Mouse (Mus musculus) liver, adult 10 weeks (tissue): Measurements from ENCODE around the gene Krt72. TPM values are rescaled to one million over a fixed set of nuclear protein-coding genes. Genes with fewer than 3 reads are reported as not detected.

Source experiments
- polyA plus RNA-seq: library from polyadenylated mRNA; stranded (reverse); fragments of 350-450 nt; fragmentation: Illumina TruSeq; extraction: RNeasy Lipid Tissue Mini Kit (QIAGEN cat#74804); gene quantifications from one replicate; pipeline ENCODE4 v1.2.3, GENCODE M21; 2014; ENCODE audit warnings: low read depth, low replicate concordance

Krt72 gene
- polyA plus RNA-seq: not detected

DNA sequence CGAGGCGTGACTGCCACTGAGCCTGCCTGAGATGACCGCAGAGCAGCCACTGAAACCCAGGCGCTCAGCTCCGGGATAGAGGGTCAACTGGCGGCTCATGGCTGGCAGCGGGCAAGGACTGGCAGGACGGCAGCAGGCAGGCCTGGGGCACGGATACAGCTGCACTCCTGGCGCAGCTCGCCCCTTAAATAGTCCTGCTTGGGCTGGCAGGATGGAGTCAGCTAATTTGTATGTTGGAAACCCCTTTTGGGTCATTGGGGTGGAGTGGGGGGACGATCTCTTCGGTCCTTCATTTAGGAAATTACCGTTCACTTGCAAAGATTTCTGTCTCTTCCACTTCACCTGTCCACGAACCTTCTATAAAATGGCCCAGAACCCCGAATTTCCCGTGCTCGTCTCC, at the start of gene Krt72:
Gene Krt72 (minus strand): TSS at position 101 of the 400 bp plus-strand sequence.

DNA sequence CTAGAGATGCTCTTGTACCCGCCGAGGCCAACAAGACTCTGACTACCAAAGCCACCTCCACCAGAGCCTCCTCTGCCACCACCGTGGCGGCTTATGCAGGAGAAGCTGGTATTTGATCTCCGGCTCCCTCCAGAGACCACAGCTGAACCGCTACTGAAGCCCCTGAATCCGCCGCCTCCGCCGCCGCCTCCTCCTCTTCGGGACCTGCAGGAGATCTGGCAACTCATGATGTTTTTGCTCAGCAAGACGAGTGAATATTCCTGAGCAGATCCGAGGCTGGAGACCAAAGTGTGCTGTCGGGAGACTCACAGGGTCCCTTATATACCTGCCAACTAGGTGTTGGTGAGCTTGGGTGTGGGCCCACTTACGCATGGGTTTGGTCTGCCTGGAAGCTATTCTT, 31.6 kb upstream of the Krt72 start, which contains the start of gene Krt2:
Gene Krt2 (minus strand): TSS at position 295 of the 400 bp plus-strand sequence.

DNA sequence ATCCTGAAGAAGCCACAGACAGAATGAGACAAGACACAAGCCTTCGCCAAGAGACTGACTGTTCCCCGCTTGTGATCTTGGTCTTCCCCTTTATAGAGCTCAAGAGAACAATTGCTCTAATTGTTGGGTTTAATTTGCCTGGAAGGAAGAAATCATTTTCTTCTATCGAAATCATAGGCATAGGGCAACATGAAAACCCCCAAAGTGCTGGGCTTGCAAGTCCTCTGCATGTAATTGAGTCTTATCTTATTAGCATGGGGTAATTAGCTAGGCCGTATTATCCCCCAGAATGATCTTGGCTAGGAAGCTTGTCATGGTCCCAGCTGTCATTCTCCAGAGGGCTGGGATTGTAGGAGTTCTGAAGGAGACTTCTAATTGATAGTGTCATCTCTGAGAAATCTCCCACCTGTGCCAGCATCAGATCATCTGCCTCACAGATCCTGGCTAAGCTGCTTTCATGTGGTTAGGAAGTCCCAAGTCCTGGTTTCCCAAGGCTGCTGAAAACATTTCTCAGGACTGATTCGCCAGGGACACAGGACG, 16.1 kb upstream of the Krt72 start, which contains the start of gene Krt73:
Gene Krt73 (minus strand): TSS at position 51 of the 540 bp plus-strand sequence.

DNA sequence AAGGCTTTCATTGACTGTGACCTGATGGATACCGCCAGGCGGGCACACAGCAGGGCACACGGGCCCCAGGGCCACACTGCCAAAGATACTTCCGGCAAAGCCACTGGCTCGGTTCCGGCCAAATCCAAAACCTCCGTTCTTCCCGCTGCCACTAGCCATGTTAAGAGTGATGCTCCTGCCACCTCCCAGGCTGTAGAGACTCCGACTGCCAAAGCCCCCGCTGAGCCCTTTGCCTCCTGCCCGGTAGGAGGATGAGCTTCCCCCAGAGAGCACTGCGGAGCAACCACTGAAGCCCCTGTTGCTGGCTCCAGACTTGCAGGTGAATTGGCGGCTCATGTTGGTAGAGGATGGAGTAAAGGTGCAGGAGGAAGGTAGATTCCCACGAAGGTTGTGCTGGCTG, 43.5 kb downstream of the Krt72 start, which contains the start of gene Krt71:
Gene Krt71 (minus strand): TSS at position 399 of the 400 bp plus-strand sequence.

Other genes starting within 250 kb of the Krt72 start
- not detected for gene Krt82, start 235.8 kb downstream of the Krt72 start, polyA plus RNA-seq
- gene Krt90, start 223.5 kb downstream of the Krt72 start, polyA plus RNA-seq: not detected
- gene Krt75, start 212.6 kb downstream of the Krt72 start, polyA plus RNA-seq: not detected
- gene Gm5414, start 158.3 kb downstream of the Krt72 start, polyA plus RNA-seq: not detected
- gene Gm5478, start 139.1 kb downstream of the Krt72 start, polyA plus RNA-seq: not detected
- gene Krt6b, start 106.2 kb downstream of the Krt72 start, polyA plus RNA-seq: not detected
- not detected for gene Krt6a, start 92.2 kb downstream of the Krt72 start, polyA plus RNA-seq
- not detected for gene Krt5, start 73.6 kb downstream of the Krt72 start, polyA plus RNA-seq
- gene Krt71, start 43.4 kb downstream of the Krt72 start, polyA plus RNA-seq: not detected
- gene Krt73, start 15.9 kb upstream of the Krt72 start, polyA plus RNA-seq: not detected
- gene Krt2, start 31.7 kb upstream of the Krt72 start, polyA plus RNA-seq: not detected
- gene Krt1, start 64.3 kb upstream of the Krt72 start, polyA plus RNA-seq: not detected
- gene Krt77, start 83.2 kb upstream of the Krt72 start, polyA plus RNA-seq: not detected
- gene Krt76, start 106.5 kb upstream of the Krt72 start, polyA plus RNA-seq: not detected
- not detected for gene Krt4, start 138.3 kb upstream of the Krt72 start, polyA plus RNA-seq
- not detected for gene Krt79, start 153.9 kb upstream of the Krt72 start, polyA plus RNA-seq
- not detected for gene Krt78, start 167.8 kb upstream of the Krt72 start, polyA plus RNA-seq
- gene Krt8, start 218.0 kb upstream of the Krt72 start, polyA plus RNA-seq: 16.7 TPM
- gene Krt18, start 241.7 kb upstream of the Krt72 start, polyA plus RNA-seq: 19.0 TPM